Mouse (Mus musculus) heart, embryonic 13.5 days (tissue): ENCODE data around the gene Trappc13. TPM values are rescaled to one million over a fixed set of nuclear protein-coding genes. Genes with fewer than 3 reads are reported as not detected.

Source experiments
- polyA plus RNA-seq: library from polyadenylated mRNA; unstranded; fragments of >200 nt; fragmentation: Nextera tagmentation; extraction: Ambion mirVana; gene quantifications from 2 replicates; pipeline ENCODE4 v1.2.1, GENCODE M21; 2015

Gene Trappc13
- polyA plus RNA-seq, 1 experiment from 2014 or later, result 41.9 TPM

Other genes starting within 250 kb of the Trappc13 start
- 19.5 and 19.8 TPM in 2 replicates for gene Nln, start 68.9 kb downstream of the Trappc13 start, polyA plus RNA-seq
- 2.2 and 2.8 TPM in 2 replicates for gene Sgtb, start 68.7 kb downstream of the Trappc13 start, polyA plus RNA-seq
- gene Trim23, start 328 bp upstream of the Trappc13 start, polyA plus RNA-seq, result 13.6 and 14.5 TPM in 2 replicates
- 49.5 and 53.6 TPM in 2 replicates for gene Cenpk, start 50.1 kb upstream of the Trappc13 start, polyA plus RNA-seq
- 8.1 TPM in 2 replicates for gene Ppwd1, start 50.4 kb upstream of the Trappc13 start, polyA plus RNA-seq
- 3.7 and 4.2 TPM in 2 replicates for gene Adamts6, start 109.4 kb upstream of the Trappc13 start, polyA plus RNA-seq